Mouse (Mus musculus) liver, adult 2 months (tissue): ENCODE data around the gene Znhit1.

Experiments
- CTCF ChIP-seq: fragments of 200-500 bp; IDR thresholded peaks from 2 replicates; pipeline ENCODE4 v1.5.1; 2011; ENCODE audit warnings: low read depth, low read length, control low read depth
- POLR2A ChIP-seq: fragments of 200-500 bp; IDR thresholded peaks from 2 replicates; pipeline ENCODE4 v1.6.1; 2011; ENCODE audit warnings: low read length, control low read depth; ENCODE audit not compliant: insufficient read depth; ENCODE audit errors: extremely low read depth

DNA sequence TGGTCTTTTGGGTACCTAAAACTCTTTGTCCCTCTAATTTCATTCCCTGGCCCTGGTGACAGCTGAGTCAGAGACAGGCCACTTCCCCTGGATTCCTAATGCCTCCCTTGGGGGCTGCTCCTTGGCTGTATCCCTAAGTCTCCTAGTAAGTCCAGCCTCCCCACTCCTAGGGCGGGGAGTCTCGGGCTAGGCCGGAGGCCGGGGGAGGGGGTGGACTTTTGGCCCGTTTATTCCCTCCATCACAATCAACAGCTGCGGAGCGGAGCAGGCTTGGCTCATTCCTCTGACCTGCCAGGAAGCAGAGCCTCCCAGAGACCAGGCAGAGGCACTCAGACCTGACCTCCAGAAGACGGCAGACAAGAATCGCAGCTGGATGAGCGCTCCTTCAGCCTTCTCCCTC lies 20.2 kb downstream of the Znhit1 start:
- TF ChIP-seq CTCF (no peak), POLR2A (no peak)
